Mouse (Mus musculus) heart, embryonic 14.5 days (tissue): ENCODE data around the gene Tfpi. TPM values are rescaled to one million over a fixed set of nuclear protein-coding genes. Genes with fewer than 3 reads are reported as not detected.
"Not testable (repeated sequence)": the region's sequence is repeated elsewhere in the genome, so short reads cannot be mapped to it uniquely, and the experiment has no call there.

Experiments used
- ATAC-seq: fragments of 200-750 bp; cut with Nextera tagmentation; 2 replicates; pipeline ENCODE4 v1.8.0; 2017; ENCODE audit warnings: low read depth, moderate TSS enrichment; ENCODE audit not compliant: insufficient number of reproducible peaks, insufficient read depth, low FRiP score
- H3K27ac ChIP-seq, 2 experiments: fragments of 200-500 bp in 1 of 2; fragments of 300-500 bp in 1 of 2; sonication (generic) in 1 of 2; replicated peaks in 1 of 2; 2 replicates each; pipeline ENCODE4 v1.5.1; 2012 to 2014; ENCODE audit warnings: low read depth in 2 of 2, low read length in 2 of 2, control low read depth in 1 of 2, mild to moderate bottlenecking in 1 of 2, mixed read lengths in 1 of 2; ENCODE audit not compliant: control insufficient read depth in 1 of 2, insufficient read depth in 1 of 2
- H3K27me3 ChIP-seq: fragments of 300-500 bp; sonication (generic); 2 replicates; pipeline ENCODE4 v1.6.1; 2014; ENCODE audit warnings: mild to moderate bottlenecking, low read length, control low read depth; ENCODE audit not compliant: control insufficient read depth, insufficient read depth
- H3K36me3 ChIP-seq: fragments of 300-500 bp; sonication (generic); 2 replicates; pipeline ENCODE4 v1.6.1; 2014; ENCODE audit warnings: mild to moderate bottlenecking, control low read depth, low read length, mixed read lengths; ENCODE audit not compliant: control insufficient read depth, insufficient read depth
- H3K4me1 ChIP-seq, 2 experiments: fragments of 200-500 bp in 1 of 2; fragments of 300-500 bp in 1 of 2; sonication (generic) in 1 of 2; 2 replicates each; pipeline ENCODE4 v1.6.1; 2012 to 2014; ENCODE audit warnings: low read length in 2 of 2, control low read depth in 1 of 2, mixed read lengths in 1 of 2; ENCODE audit not compliant: control insufficient read depth in 2 of 2, insufficient read depth in 2 of 2
- H3K4me2 ChIP-seq: fragments of 300-500 bp; sonication (generic); 2 replicates; pipeline ENCODE4 v1.6.1; 2014; ENCODE audit warnings: mild to moderate bottlenecking, low read length
- H3K4me3 ChIP-seq, 2 experiments: fragments of 200-500 bp in 1 of 2; fragments of 300-500 bp in 1 of 2; sonication (generic) in 1 of 2; 2 replicates each; pipeline ENCODE4 v1.5.1; 2012 to 2014; ENCODE audit warnings: low read length in 2 of 2, mild to moderate bottlenecking in 2 of 2, control low read depth in 1 of 2, low read depth in 1 of 2, moderate library complexity in 1 of 2; ENCODE audit not compliant: control insufficient read depth in 1 of 2, insufficient read depth in 1 of 2
- H3K9ac ChIP-seq: fragments of 300-500 bp; sonication (generic); 2 replicates; pipeline ENCODE4 v1.6.1; 2014; ENCODE audit warnings: mild to moderate bottlenecking, low read length
- H3K9me3 ChIP-seq: fragments of 300-500 bp; sonication (generic); 2 replicates; pipeline ENCODE4 v1.6.1; 2016; ENCODE audit warnings: low read length, control low read depth; ENCODE audit not compliant: control insufficient read depth
- WGBS: fragments of 180-500 bp; shearing (Covaris S2); extraction: QIAGEN DNeasy Blood & Tissue Kit; methylation state at CpG from one replicate; pipeline ENCODE4 v1.1.7; 2014; 5-methylcytosine and 5-hydroxymethylcytosine counted together
- polyA plus RNA-seq: library from polyadenylated mRNA; unstranded; fragments of >200 nt; fragmentation: Nextera tagmentation; extraction: Ambion mirVana; gene quantifications from 2 replicates; pipeline ENCODE4 v1.2.1, GENCODE M21; 2014

The Tfpi gene
- polyA plus RNA-seq, 1 experiment from 2014 or later = 90.8 TPM

DNA sequence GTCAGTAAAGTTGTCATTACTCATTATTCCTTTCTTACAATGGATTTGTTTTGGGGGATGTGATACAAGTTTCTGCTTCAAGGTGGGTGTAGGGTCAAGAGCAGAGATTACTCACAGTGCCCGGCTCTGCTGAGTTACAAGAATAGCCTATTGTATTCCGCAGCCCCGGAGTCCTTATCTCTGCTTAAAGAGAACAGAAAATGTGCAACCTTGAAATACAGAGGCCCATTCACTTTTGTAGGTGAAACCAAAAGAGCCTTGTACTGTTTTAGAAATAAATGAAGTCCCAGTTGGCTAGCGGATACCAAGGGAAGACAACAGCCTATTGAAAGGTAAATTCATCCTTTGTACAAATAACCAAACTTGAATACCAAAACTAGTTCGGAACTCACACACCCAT lies 42.2 kb upstream of the Tfpi start:
- ATAC-seq = 0 out of 2 replicates have a peak, but pooled peaks have one; percentile 60
- Histone ChIP-seq H3K4me1 (peaks cover 9 to 19% of the 10 kb centered on the region in 2 experiments), H3K36me3 (no peaks in the 10 kb centered on the region), H3K9me3 (0 out of 2 replicates have a peak, but pooled peaks cover 4% of the 10 kb centered on the region), H3K4me2 (peak overlapping the region; percentile 45), H3K27me3 (no peaks in the 10 kb centered on the region), H3K27ac (peak overlapping the region; percentile 89 to 91), H3K9ac (0 out of 2 replicates have a peak overlapping the region, but pooled peaks have one; percentile 28), H3K4me3 (no peak overlapping the region; a peak in 1 of 4 replicates)
- WGBS = 17% methylated on average over 5 of the region's 5 CpGs

DNA sequence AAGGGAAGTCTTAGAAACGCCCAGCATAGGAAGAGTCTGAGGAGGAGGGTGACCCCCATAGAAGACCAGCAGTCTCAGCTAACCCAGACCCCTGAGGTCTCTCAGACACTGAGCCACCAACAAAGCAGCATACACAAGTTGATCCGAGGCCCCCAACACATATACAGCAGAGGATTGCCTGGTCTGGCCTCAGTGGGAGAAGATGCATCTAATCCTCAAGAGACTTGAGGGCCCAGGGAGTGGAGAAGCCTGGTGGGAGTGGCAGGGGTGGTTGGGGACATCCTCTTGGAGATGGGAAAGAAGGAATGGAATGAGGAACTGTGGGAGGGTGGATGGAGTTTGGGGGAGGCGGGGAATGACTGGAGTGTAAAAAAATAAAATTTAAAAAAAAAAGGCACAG lies 36.7 kb upstream of the Tfpi start:
- Histone ChIP-seq H3K4me3 (no peak overlapping the region), H3K9me3 (0 out of 2 replicates have a peak, but pooled peaks cover 4% of the 10 kb centered on the region), H3K4me2 (no peak overlapping the region), H3K36me3 (peaks cover 5% of the 10 kb centered on the region; the same call in 1 of the 2 replicates), H3K27me3 (no peaks in the 10 kb centered on the region), H3K4me1 (peaks cover 0 to 3% of the 10 kb centered on the region in 2 experiments; a peak in 1 of 4 replicates), H3K9ac (no peak overlapping the region), H3K27ac (no peak overlapping the region)
- ATAC-seq = no peak
- WGBS = 81% methylated on average over 3 of the region's 3 CpGs

DNA sequence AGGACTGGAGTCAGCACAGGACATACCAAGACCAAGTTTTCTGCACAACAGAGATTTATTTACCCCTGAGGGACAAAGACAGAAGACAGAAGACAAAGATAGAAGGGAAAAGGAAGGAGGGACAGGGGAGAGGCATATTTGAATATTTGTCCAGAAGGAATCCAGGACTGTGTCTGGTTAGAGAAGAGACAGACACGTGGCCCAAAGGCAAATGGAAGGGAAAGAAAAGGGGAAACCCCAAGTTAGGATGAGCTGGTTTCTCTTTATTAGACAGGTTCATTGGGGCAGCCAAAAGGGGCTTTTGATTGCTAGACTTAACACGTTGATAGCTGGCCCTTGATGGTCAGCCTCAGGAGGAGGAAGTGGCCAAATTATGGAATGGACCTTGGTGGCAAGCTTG lies 34.9 kb upstream of the Tfpi start:
- Histone ChIP-seq H3K36me3 (peaks cover 5% of the 10 kb centered on the region; the same call in 1 of the 2 replicates), H3K27ac (no peak overlapping the region), H3K27me3 (no peaks in the 10 kb centered on the region), H3K4me1 (no peaks in the 10 kb centered on the region), H3K4me2 (no peak overlapping the region), H3K9me3 (0 out of 2 replicates have a peak, but pooled peaks cover 1% of the 10 kb centered on the region), H3K4me3 (no peak overlapping the region), H3K9ac (no peak overlapping the region)
- WGBS = 65% methylated on average over 2 of the region's 2 CpGs
- ATAC-seq = no peak

DNA sequence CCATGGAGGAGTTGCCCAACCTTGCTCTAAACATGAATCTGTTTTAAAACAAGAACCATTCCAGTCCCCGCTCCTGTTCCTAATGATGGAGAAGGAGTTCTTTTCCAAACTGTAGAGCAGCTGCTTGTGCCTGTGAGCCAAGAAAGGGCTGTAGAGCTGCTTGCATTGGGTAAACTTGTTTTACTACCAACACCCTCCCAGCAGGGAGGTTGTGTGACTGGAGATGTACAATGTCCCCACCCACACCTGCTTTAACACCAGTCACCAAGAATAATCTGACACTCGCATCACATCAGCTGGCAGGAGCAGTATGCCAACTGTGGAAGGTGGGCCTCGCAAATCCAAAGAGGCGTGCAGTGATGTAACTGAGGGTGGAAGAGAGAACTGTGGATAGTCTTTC lies 34.5 kb upstream of the Tfpi start:
- H3K27me3 ChIP-seq = no peaks in the 10 kb centered on the region
- no peak overlapping the region for H3K9ac ChIP-seq
- no peak overlapping the region for H3K4me2 ChIP-seq
- H3K4me1 ChIP-seq = no peaks in the 10 kb centered on the region
- no peak overlapping the region for H3K4me3 ChIP-seq
- WGBS = 88% methylated on average over 4 of the region's 4 CpGs
- ATAC-seq = no peak
- H3K9me3 ChIP-seq = no peaks in the 10 kb centered on the region
- peaks cover 5% of the 10 kb centered on the region; the same call in 1 of the 2 replicates for H3K36me3 ChIP-seq
- no peak overlapping the region for H3K27ac ChIP-seq

DNA sequence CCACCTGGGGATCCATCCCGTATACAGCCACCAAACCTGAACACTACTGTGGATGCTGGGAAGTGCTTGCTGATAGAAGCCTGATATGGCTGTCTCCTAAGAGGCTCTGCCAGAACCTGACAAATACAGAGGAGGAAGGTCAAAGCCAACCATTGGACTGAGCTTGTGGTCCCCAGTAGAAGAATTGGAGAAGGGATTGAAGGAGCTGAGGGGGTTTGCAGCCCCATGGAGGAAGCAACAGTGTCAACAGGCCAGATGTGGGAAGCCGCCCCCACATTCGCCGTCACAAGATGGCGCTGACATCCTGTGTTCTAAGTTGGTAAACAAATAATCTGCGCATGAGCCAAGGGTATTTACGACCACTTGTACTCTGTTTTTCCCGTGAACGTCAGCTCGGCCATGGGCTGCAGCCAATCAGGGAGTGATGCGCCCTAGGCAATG lies 28.4 kb upstream of the Tfpi start:
- not testable (repeated sequence) for H3K4me1 ChIP-seq, H3K9me3 ChIP-seq, H3K27me3 ChIP-seq, ATAC-seq, H3K9ac ChIP-seq, H3K36me3 ChIP-seq, H3K4me3 ChIP-seq
- Histone ChIP-seq H3K27ac (peak overlapping the region in 1 of 2 experiments; percentile 44; a peak in 1 of 4 replicates), H3K4me2 (peak overlapping the region; percentile 25; the same call in 1 of the 2 replicates)
- WGBS = 47% methylated on average over 5 of the region's 11 CpGs

DNA sequence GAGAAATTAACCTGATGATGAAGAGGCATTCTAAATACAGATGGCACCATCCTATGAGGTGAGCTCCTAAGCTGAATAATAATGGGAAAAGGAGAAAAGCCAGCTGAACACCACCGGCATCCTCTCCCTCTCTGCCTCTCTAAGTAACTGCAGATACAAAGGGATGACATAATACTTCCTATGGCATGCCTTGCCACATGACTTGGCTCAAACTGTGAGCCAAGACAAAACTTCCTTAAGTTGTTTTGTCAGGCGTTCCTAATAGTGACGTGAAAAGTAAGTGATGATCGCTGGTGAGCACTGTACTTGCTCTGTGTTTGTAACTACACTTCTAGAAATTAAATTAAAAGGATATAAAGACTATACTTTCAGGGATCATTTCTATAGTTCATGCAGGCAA lies 27.7 kb upstream of the Tfpi start:
- Histone ChIP-seq H3K4me1 (no peaks in the 10 kb centered on the region), H3K9me3 (no peaks in the 10 kb centered on the region), H3K4me3 (no peak overlapping the region), H3K4me2 (no peak overlapping the region), H3K27ac (peak overlapping the region in 1 of 2 experiments; percentile 44; a peak in 1 of 4 replicates), H3K9ac (no peak overlapping the region), H3K27me3 (no peaks in the 10 kb centered on the region), H3K36me3 (no peaks in the 10 kb centered on the region)
- peak; percentile 50; the same call in 1 of the 2 replicates for ATAC-seq
- WGBS = 54% methylated on average over 4 of the region's 4 CpGs

DNA sequence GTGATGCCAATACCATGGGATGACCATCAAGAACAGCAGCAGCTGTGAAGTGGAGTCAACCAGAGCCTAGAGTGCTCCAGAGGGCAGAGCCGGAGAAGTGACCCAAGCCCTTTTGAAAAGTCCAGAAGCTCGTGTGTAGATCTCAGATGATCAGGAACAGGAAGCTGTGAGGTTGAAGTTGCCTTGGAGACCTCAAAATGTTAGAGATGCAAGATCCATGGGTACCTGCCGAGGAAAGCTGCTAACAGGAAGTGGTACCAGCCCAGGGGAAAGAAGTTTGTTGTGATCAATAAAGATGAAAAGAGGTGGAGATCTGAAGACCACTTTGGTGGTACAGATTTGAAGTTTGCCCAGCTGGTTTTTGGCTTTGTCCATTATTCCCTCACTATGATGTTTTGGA lies 22.3 kb upstream of the Tfpi start:
- Histone ChIP-seq H3K4me2 (no peak overlapping the region), H3K27ac (no peak overlapping the region), H3K9me3 (no peaks in the 10 kb centered on the region), H3K36me3 (no peaks in the 10 kb centered on the region), H3K4me1 (no peaks in the 10 kb centered on the region), H3K27me3 (no peaks in the 10 kb centered on the region), H3K9ac (no peak overlapping the region), H3K4me3 (no peak overlapping the region)
- no peak for ATAC-seq
- WGBS = 70% methylated on average over 3 of the region's 3 CpGs

DNA sequence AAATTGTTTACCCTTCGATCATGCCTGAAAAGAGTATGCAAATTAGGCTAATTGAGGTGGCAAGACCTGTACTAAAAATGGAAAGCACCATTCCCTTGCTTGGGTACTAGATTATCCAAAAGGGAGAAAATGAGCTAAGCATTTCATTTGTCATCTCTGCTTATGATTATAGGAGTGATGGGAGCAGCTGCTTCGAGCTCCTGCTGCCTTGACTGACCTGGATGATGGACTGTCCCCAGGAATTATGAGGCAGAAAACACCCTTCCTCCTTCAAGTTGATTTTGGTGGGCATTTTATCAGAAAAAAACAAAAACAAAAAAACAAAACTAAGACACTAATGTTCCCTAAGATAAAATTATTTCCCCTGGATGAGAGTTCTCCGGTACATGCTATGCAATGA lies 18.5 kb upstream of the Tfpi start:
- H3K9ac ChIP-seq = no peak overlapping the region
- no peaks in the 10 kb centered on the region for H3K36me3 ChIP-seq
- no peaks in the 10 kb centered on the region for H3K27me3 ChIP-seq
- H3K9me3 ChIP-seq = no peaks in the 10 kb centered on the region
- WGBS = 74% methylated on average over 3 of the region's 3 CpGs
- no peak overlapping the region for H3K27ac ChIP-seq
- ATAC-seq = no peak
- H3K4me3 ChIP-seq = no peak overlapping the region
- no peaks in the 10 kb centered on the region for H3K4me1 ChIP-seq
- no peak overlapping the region for H3K4me2 ChIP-seq
